15 mouse cellular contexts compared by ENCODE assay signal in the genomic region with DNA sequence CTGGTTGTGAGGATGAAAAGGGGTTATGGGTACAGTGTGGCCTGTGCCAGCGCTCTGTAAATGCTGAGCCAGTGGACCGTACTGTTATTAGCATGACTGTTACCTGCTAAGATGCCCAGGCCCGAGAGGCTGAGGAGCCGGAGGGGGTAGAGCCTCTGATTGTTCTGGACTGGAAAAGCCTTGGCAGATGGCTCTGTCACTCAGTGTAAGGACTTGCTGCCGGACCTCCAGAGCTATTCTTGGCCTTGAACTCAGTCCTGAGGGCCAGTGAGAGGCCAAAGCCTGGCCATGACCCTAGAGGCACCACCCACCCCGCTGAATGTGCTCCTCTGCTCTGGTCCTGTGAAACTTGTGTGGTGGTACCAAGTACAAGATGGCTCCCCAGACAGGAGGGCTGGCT.
DNase-seq lines count a peak whose midpoint lies in the region; ATAC-seq lines count a peak whose summit lies in the region.
"Had no signal": no experiment of that assay in that cellular context is flagged by ENCODE, and none has a peak within 500 bp of the region (broad histone marks: within the 10 kb centered on the region; RNA-seq: fewer than 3 reads in every experiment).

No protein-coding gene starts in this region.

- peak; percentile 34; the same call in 1 of the 2 replicates for ATAC-seq in cerebellum, adult (ENCODE audit: insufficient number of reproducible peaks, low FRiP score, low TSS enrichment)
- ATAC-seq: activated CD4-positive, CD25-positive, alpha-beta regulatory T cell, adult 4 months; CD4-positive, CD25-positive, alpha-beta regulatory T cell, adult 4 months; Patski had no signal

- no peak for DNase-seq in cerebellum, adult 11-12 months
- peak; percentile 45 for DNase-seq in cerebellum, adult 9-10 months
- no peak for DNase-seq in cerebellum, adult 11 months
- peak; percentile 60 for DNase-seq in brain, adult 2 months (ENCODE audit: low read depth, low spot score)
- peak; percentile 34 to 46 for DNase-seq in cerebellum, postnatal 36 days
- no peak for DNase-seq in right cerebral cortex, postnatal 36 days (ENCODE audit: low spot score in 2 of 2)
- DNase-seq: adrenal gland, adult 8-10 months; adrenal gland, postnatal 14 days; adrenal gland, postnatal 36 days; B cell, adult 2 months; embryo, embryonic 11 days had no signal

Comparison
In these comparisons a context has a peak if more than half of its experiments do, and no peak if none do; other contexts are left out.
1. DNase-seq: peak in cerebellum, adult 9-10 months (single experiment), brain, adult 2 months (single experiment) and cerebellum, postnatal 36 days (2 of 2); none in cerebellum, adult 11-12 months (single experiment), cerebellum, adult 11 months (single experiment) and right cerebral cortex, postnatal 36 days (0 of 2).